Mouse (Mus musculus) gastrocnemius, adult 8-10 months (tissue): ENCODE measurements at regions not wholly inside any gene's neighbourhood (a gene's known extent, or its start where the extent isn't known, plus 50 kb on each side); places are given as distances from the start of the nearest gene placed in this dataset.

Source experiments
- DNase-seq, 2 experiments: peaks; one replicate each; pipeline ENCODE4 v3.0.0; 2022; ENCODE audit warnings: low spot score in 2 of 2

GRCm38 (mm10) chr3:37934905-37935708, 210.8 kb upstream of the Gm5148 start:
- no peak for DNase-seq

- DNase-seq = no peak
These were observed 209.9 kb upstream of the Gm5148 start for GRCm38 (mm10) chr3:37934236-37934635.

DNA sequence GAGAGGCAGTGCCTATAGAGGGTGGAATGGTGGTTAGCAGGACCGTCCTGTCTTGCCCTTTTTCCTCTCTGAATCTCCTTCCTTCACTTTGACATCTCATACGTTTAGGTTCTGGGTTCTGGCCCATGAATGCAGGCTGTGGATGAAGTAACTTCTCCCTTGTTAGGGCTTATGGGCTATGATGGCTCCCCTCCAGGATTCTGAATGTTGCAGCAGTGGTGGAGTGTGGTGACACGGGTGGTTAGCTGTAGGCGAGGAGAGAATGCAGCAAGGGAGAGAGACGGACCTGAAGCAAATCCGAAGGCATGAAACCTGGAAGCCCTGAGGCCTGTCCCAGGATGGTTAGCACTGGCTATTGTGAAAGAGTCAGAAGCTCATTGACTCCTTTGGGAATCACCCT, 204.4 kb upstream of the Gm5148 start:
- DNase-seq = no peak

- DNase-seq = no peak
These were observed 195.3 kb upstream of the Gm5148 start for GRCm38 (mm10) chr3:37919450-37920156.

GRCm38 (mm10) chr3:37916786-37917479, 192.6 kb upstream of the Gm5148 start:
- DNase-seq = peak in 1 of 2 experiments; percentile 25

GRCm38 (mm10) chr3:37916281-37916680, 192.0 kb upstream of the Gm5148 start:
- no peak for DNase-seq

GRCm38 (mm10) chr3:37915673-37916072, 191.4 kb upstream of the Gm5148 start:
- DNase-seq = no peak

DNA sequence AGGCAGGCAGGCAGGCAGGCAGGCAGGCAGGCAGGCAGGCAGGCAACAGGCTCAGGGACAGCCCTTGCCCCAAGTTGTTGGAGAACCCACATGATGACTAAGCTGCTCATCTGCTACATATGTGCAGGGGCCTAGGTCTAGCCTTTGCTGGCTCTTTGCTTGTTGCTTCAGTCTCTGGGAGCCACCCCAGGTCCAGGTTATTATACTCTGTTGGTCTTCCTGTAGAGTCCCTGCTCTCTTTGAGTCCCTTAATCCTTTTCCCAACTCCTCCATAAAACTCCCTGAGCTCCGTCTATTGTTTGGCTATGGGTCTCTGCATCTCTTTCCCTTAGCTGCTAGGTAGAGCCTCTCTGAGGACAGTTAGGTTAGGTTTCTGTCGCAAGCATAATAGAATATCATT, 189.8 kb upstream of the Gm5148 start:
- no peak for DNase-seq

GRCm38 (mm10) chr3:37909821-37910220, 185.5 kb upstream of the Gm5148 start:
- no peak for DNase-seq

DNA sequence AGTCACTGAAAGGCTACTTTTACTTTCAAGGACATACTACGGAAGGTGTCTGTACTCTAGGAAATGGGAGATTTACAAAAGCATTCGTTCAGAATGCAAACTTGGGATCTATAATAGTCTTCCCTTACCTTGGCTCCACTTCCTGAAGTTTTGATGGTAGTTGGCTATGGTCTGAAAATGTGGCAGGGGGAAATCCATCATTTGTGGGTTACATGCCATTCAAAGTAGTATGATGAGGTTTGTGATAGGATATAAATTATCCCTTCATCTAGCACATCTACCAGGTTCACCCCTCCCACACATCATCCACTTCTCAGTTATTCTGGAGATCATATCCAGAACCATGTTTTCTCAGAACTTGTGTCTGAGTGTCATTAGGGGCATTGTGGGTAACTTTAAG, 184.7 kb upstream of the Gm5148 start:
- no peak for DNase-seq

GRCm38 (mm10) chr3:37908456-37908855, 184.2 kb upstream of the Gm5148 start:
- no peak for DNase-seq

DNA sequence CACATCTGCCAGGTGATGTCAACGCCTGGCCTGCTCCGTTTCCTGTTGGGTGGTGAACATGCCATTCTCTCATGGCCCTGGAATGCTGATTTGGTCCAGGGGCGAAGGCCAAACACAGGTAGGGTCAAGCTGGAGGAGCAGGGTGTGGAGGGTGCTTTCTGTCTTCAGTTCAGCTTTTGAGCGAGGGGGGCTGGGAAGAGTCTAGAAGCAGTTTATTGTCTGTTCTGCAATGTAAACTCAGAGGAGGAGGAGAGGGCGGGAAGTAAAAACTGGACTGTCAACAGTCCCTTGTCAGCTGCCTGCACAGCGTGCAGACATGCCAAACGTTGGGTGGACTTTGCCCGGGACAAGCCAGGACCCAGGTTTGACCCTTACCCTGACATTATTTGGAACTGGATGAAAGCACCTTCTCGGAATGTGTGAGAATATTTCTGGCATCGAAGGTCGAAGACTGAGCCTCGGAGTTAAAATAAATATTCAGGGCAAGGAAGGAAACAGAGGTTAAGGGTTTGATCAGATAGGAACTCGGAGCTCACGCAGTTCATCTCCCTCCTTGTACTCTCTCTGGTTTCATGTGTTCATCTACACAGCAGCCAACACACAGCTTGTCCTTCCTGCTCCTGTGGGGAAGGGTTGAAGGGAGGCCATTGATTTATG, 183.3 kb upstream of the Gm5148 start:
- DNase-seq = peak; percentile 18 to 41

DNA sequence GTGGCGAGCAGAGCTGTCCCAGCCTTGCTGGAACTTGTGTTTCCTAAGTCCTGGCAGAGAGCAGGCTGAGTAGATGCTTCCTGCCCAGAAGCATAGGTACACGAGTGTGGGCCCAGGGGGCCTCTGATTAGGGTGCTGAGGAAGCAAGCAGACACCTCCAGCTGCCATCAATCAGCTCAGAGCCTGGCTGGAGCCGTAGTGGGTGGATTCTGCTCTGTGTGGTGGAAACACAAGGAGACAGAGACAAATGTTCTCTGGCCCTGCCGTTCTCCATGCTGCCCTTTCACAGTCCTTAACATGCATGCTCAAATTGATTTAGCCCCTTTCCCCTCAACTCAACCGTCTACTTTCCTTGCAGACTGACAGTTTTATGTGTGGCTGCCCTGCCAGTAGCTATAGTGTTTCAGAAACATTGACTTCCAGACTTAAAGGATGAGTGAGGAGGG, 182.5 kb upstream of the Gm5148 start:
- DNase-seq = peak in 1 of 2 experiments; percentile 28

DNA sequence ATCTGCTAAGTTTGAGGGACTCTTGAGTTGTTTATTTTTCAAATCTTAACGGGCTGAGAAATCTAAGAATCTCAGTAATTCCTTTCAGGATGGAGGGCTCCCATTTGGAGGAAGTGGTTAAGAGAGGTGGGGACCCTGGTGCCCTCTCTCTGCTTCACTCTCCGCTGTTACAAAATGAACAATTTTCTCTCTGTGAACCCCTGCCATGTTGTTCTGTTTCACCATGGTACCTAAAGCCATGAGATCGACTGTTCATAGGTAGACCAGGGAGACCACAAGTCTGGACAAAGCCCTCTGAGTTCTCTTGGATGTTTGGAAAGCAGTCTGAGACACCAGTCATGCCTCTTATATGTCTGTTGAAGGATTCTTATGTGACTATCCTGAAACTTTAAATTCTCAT, 179.9 kb upstream of the Gm5148 start:
- no peak for DNase-seq

DNA sequence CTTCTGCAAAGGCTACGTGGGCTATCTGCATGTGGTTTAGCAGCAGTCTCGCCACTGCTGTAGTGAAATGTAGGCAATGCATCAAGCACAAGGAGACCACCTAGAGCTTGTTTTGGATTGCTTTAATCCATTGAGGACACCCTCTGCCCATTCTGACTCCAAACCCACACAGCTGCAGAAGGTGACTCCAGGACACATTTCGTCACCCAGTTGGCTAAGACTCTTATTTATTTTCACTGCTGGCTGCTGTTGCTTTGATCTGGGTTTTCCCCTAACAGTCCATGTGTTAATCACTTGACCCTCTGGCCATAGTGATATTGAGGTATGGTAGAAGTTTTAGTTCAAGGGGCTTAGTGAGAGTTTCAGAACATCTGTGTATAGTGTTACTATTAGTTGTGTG, 179.2 kb upstream of the Gm5148 start:
- peak; percentile 11 to 17 for DNase-seq

DNA sequence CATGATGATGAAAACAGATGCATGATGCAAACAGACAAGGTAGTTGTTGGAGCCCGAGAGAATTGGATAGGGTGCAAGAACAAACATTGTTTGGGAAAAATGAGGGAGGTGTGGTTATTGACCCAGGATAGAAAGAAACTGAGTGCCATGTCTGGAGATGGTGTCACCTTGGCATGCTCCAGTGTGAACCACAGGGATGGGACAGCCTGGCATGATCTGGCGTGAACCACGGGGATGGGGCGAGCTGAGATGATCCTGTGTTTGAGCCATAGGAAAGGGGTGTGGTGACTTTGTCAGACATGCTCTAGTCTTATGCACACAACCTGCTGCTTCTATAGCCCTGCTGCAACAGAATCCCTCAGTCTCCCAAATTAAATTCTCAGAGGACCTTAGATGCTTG, 178.7 kb upstream of the Gm5148 start:
- no peak for DNase-seq

GRCm38 (mm10) chr3:37897392-37897791, 173.1 kb upstream of the Gm5148 start:
- no peak for DNase-seq

- peak; percentile 23 to 50 for DNase-seq
These were observed 172.6 kb upstream of the Gm5148 start for GRCm38 (mm10) chr3:37896821-37897311.

GRCm38 (mm10) chr3:37894599-37894998, 170.3 kb upstream of the Gm5148 start:
- no peak for DNase-seq

- DNase-seq = no peak
These were observed 165.9 kb upstream of the Gm5148 start for GRCm38 (mm10) chr3:37890202-37890601.

DNA sequence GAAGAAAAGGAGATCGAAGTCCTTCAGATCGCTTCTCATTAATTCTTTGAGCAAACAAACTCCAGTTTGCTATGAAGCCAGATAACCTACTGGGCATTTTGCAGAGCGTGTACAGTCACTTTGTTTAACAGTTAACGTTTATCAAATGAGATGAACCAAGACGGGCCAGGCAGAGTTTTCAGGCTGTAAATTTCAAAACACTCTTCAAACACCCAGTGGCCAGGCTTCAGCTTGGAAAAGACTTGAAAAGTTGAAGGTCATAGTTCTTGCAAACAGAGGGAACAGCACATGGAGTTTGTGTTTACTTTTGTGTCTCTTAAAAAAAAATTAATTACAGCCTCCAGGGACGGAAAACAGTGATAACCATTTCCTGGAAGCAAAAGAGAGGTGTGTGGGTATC, 164.2 kb upstream of the Gm5148 start:
- no peak for DNase-seq
